Mouse (Mus musculus): Measurements from ENCODE around the gene Stac. TPM values are rescaled to one million over a fixed set of nuclear protein-coding genes. Genes with fewer than 3 reads are reported as not detected.

The Stac gene
- polyA plus RNA-seq, 1 experiment, result 0.67 TPM

GRCm38 (mm10) chr9:111562217-111562988 is 127.7 kb downstream of the Stac start:
- no peaks in the 10 kb centered on the region for H3K27me3 ChIP-seq (ENCODE audit: control insufficient read depth, insufficient read depth, insufficient read length)
- no peaks in the 10 kb centered on the region for H3K36me3 ChIP-seq (ENCODE audit: control insufficient read depth, insufficient read depth)
- no peak overlapping the region for H3K4me3 ChIP-seq
- no peak overlapping the region for H3ac ChIP-seq (ENCODE audit: control insufficient read depth, insufficient read length)
- TF ChIP-seq SRF (IDR thresholded peaks at IDR 0.05; ENCODE audit: control insufficient read depth, insufficient read length, low read depth) (no peak), MYOD1 (IDR thresholded peaks at IDR 0.05; ENCODE audit: control insufficient read depth in 1 of 3, insufficient read length in 2 of 3, low read depth in 2 of 3) (no peak), TCF3 (IDR thresholded peaks at IDR 0.05; ENCODE audit: insufficient read length, low read depth) (no peak), POLR2A (IDR thresholded peaks at IDR 0.05; ENCODE audit: insufficient read length, low read depth) (no peak), USF1 (IDR thresholded peaks at IDR 0.05; ENCODE audit: low read depth) (no peak), MYOG (IDR thresholded peaks at IDR 0.05; ENCODE audit: control insufficient read depth in 1 of 3, insufficient read depth in 1 of 3, insufficient read length in 2 of 3, low read depth in 2 of 3) (no peak)
- no peaks in the 10 kb centered on the region for H3K79me2 ChIP-seq (ENCODE audit: control insufficient read depth, insufficient read depth)
- no peak overlapping the region for H3K4me2 ChIP-seq (ENCODE audit: low read depth)

- Histone ChIP-seq H3K4me3 (no peak overlapping the region), H3K79me2 (ENCODE audit: control insufficient read depth, insufficient read depth) (no peaks in the 10 kb centered on the region), H3K4me2 (ENCODE audit: low read depth) (no peak overlapping the region), H3ac (ENCODE audit: control insufficient read depth, insufficient read length) (no peak overlapping the region), H3K27me3 (ENCODE audit: control insufficient read depth, insufficient read depth, insufficient read length) (no peaks in the 10 kb centered on the region), H3K36me3 (ENCODE audit: control insufficient read depth, insufficient read depth) (no peaks in the 10 kb centered on the region)
- no peak for TF ChIP-seq MYOD1 (IDR thresholded peaks at IDR 0.05; ENCODE audit: control insufficient read depth in 1 of 3, insufficient read length in 2 of 3, low read depth in 2 of 3)
Observed at GRCm38 (mm10) chr9:111556699-111557098, 133.4 kb downstream of the Stac start.

GRCm38 (mm10) chr9:111552865-111553264 is 137.3 kb downstream of the Stac start:
- TF ChIP-seq USF1 (IDR thresholded peaks at IDR 0.05; ENCODE audit: low read depth) (no peak), CEBPB (IDR thresholded peaks at IDR 0.05; ENCODE audit: insufficient read depth, poor library complexity, severe bottlenecking) (no peak), TCF3 (IDR thresholded peaks at IDR 0.05; ENCODE audit: insufficient read length, low read depth) (no peak), MYOG (IDR thresholded peaks at IDR 0.05; ENCODE audit: control insufficient read depth in 1 of 3, insufficient read depth in 1 of 3, insufficient read length in 2 of 3, low read depth in 2 of 3) (no peak), E2F4 (IDR thresholded peaks at IDR 0.05; ENCODE audit: insufficient read depth) (no peak)

GRCm38 (mm10) chr9:111551461-111552190 is 138.5 kb downstream of the Stac start:
- H3K4me2 ChIP-seq (ENCODE audit: low read depth), result no peak overlapping the region
- H3K27me3 ChIP-seq (ENCODE audit: control insufficient read depth, insufficient read depth, insufficient read length), result no peaks in the 10 kb centered on the region
- no peak overlapping the region for H3ac ChIP-seq (ENCODE audit: control insufficient read depth, insufficient read length)
- H3K4me3 ChIP-seq, result no peak overlapping the region
- H3K36me3 ChIP-seq (ENCODE audit: control insufficient read depth, insufficient read depth), result no peaks in the 10 kb centered on the region
- no peaks in the 10 kb centered on the region for H3K79me2 ChIP-seq (ENCODE audit: control insufficient read depth, insufficient read depth)
- TF ChIP-seq E2F4 (IDR thresholded peaks at IDR 0.05; ENCODE audit: insufficient read depth), result no peak
- TF ChIP-seq MYOG (IDR thresholded peaks at IDR 0.05; ENCODE audit: control insufficient read depth in 1 of 3, insufficient read depth in 1 of 3, insufficient read length in 2 of 3, low read depth in 2 of 3), result no peak
- no peak for TF ChIP-seq TCF12 (IDR thresholded peaks at IDR 0.05; ENCODE audit: insufficient read depth, poor library complexity, severe bottlenecking)
- no peak for TF ChIP-seq REST (IDR thresholded peaks at IDR 0.05; ENCODE audit: insufficient read depth, insufficient read length)
- no peak for TF ChIP-seq SRF (IDR thresholded peaks at IDR 0.05; ENCODE audit: control insufficient read depth, insufficient read length, low read depth)
- TF ChIP-seq CEBPB (IDR thresholded peaks at IDR 0.05; ENCODE audit: insufficient read depth, poor library complexity, severe bottlenecking), result no peak
- TF ChIP-seq MAX (IDR thresholded peaks at IDR 0.05; ENCODE audit: low read depth), result no peak
- TF ChIP-seq TCF3 (IDR thresholded peaks at IDR 0.05; ENCODE audit: insufficient read length, low read depth), result no peak

More at GRCm38 (mm10) chr9:111552865-111553264, 137.3 kb downstream of the Stac start:
- no peaks in the 10 kb centered on the region for H3K36me3 ChIP-seq (ENCODE audit: control insufficient read depth, insufficient read depth)
- no peak overlapping the region for H3K4me2 ChIP-seq (ENCODE audit: low read depth)
- H3K79me2 ChIP-seq (ENCODE audit: control insufficient read depth, insufficient read depth), result no peaks in the 10 kb centered on the region
- no peaks in the 10 kb centered on the region for H3K27me3 ChIP-seq (ENCODE audit: control insufficient read depth, insufficient read depth, insufficient read length)
- no peak overlapping the region for H3K4me3 ChIP-seq
- H3ac ChIP-seq (ENCODE audit: control insufficient read depth, insufficient read length), result no peak overlapping the region

- Histone ChIP-seq H3K36me3 (ENCODE audit: control insufficient read depth, insufficient read depth) (no peaks in the 10 kb centered on the region), H3ac (ENCODE audit: control insufficient read depth, insufficient read length) (no peak overlapping the region), H3K79me2 (ENCODE audit: control insufficient read depth, insufficient read depth) (no peaks in the 10 kb centered on the region), H3K27me3 (ENCODE audit: control insufficient read depth, insufficient read depth, insufficient read length) (no peaks in the 10 kb centered on the region), H3K4me3 (no peak overlapping the region), H3K4me2 (ENCODE audit: low read depth) (no peak overlapping the region)
- no peak for TF ChIP-seq CEBPB (IDR thresholded peaks at IDR 0.05; ENCODE audit: insufficient read depth, poor library complexity, severe bottlenecking)
- no peak for TF ChIP-seq TCF12 (IDR thresholded peaks at IDR 0.05; ENCODE audit: insufficient read depth, poor library complexity, severe bottlenecking)
- TF ChIP-seq SRF (IDR thresholded peaks at IDR 0.05; ENCODE audit: control insufficient read depth, insufficient read length, low read depth), result no peak
- no peak for TF ChIP-seq E2F4 (IDR thresholded peaks at IDR 0.05; ENCODE audit: insufficient read depth)
- no peak for TF ChIP-seq POLR2AphosphoS2 (IDR thresholded peaks at IDR 0.05; ENCODE audit: insufficient read length, low read depth)
- TF ChIP-seq POLR2A (IDR thresholded peaks at IDR 0.05; ENCODE audit: insufficient read length, low read depth), result no peak
- TF ChIP-seq MYOD1 (IDR thresholded peaks at IDR 0.05; ENCODE audit: control insufficient read depth in 1 of 3, insufficient read length in 2 of 3, low read depth in 2 of 3), result no peak
- no peak for TF ChIP-seq REST (IDR thresholded peaks at IDR 0.05; ENCODE audit: insufficient read depth, insufficient read length)
- no peak for TF ChIP-seq MAX (IDR thresholded peaks at IDR 0.05; ENCODE audit: low read depth)
- no peak for TF ChIP-seq TCF3 (IDR thresholded peaks at IDR 0.05; ENCODE audit: insufficient read length, low read depth)
- no peak for TF ChIP-seq USF1 (IDR thresholded peaks at IDR 0.05; ENCODE audit: low read depth)
- TF ChIP-seq MYOG (IDR thresholded peaks at IDR 0.05; ENCODE audit: control insufficient read depth in 1 of 3, insufficient read depth in 1 of 3, insufficient read length in 2 of 3, low read depth in 2 of 3), result no peak
Observed at GRCm38 (mm10) chr9:111550963-111551321, 139.2 kb downstream of the Stac start.

All from myocyte (in vitro differentiated cells).